Mouse (Mus musculus) embryonic facial prominence, embryonic 14.5 days (tissue): Measurements from ENCODE around the gene Gm765. TPM values are rescaled to one million over a fixed set of nuclear protein-coding genes. Genes with fewer than 3 reads are reported as not detected.

Experiments
- ATAC-seq: fragments of 200-750 bp; cut with Nextera tagmentation; 2 replicates; pipeline ENCODE4 v1.8.0; 2017; ENCODE audit warnings: low read depth, moderate number of reproducible peaks, moderate TSS enrichment
- DNase-seq: peaks from one replicate; pipeline ENCODE4 v3.0.0-alpha.2; 2015; ENCODE audit warnings: low spot score
- H3K27ac ChIP-seq: fragments of 300-500 bp; sonication (generic); replicated peaks from 2 replicates; pipeline ENCODE4 v1.5.1; 2014; ENCODE audit warnings: low read depth, mild to moderate bottlenecking, low read length, moderate library complexity
- H3K27me3 ChIP-seq: fragments of 300-500 bp; sonication (generic); replicated peaks from 2 replicates; pipeline ENCODE4 v1.6.1; 2014; ENCODE audit warnings: low read length; ENCODE audit not compliant: control insufficient read depth, insufficient read depth
- H3K36me3 ChIP-seq: fragments of 300-500 bp; sonication (generic); 2 replicates; pipeline ENCODE4 v1.6.1; 2014; ENCODE audit warnings: low read length, mixed read lengths; ENCODE audit not compliant: control insufficient read depth, insufficient read depth
- H3K4me1 ChIP-seq: fragments of 300-500 bp; sonication (generic); 2 replicates; pipeline ENCODE4 v1.6.1; 2014; ENCODE audit warnings: antibody characterized with exemption, low read length; ENCODE audit not compliant: control insufficient read depth, insufficient read depth
- H3K4me2 ChIP-seq: fragments of 300-500 bp; sonication (generic); 2 replicates; pipeline ENCODE4 v1.6.1; 2014; ENCODE audit warnings: low read depth, mild to moderate bottlenecking, low read length, moderate library complexity, mixed read lengths
- H3K4me3 ChIP-seq: fragments of 300-500 bp; sonication (generic); 2 replicates; pipeline ENCODE4 v1.5.1; 2014; ENCODE audit warnings: low read depth, mild to moderate bottlenecking, low read length
- H3K9ac ChIP-seq: fragments of 300-500 bp; sonication (generic); 2 replicates; pipeline ENCODE4 v1.6.1; 2014; ENCODE audit warnings: low read depth, mild to moderate bottlenecking, low read length, moderate library complexity, mixed read lengths
- H3K9me3 ChIP-seq: fragments of 300-500 bp; sonication (generic); 2 replicates; pipeline ENCODE4 v1.6.1; 2016; ENCODE audit warnings: low read length; ENCODE audit not compliant: control insufficient read depth
- WGBS: fragments of 180-500 bp; shearing (Covaris S2); extraction: QIAGEN DNeasy Blood & Tissue Kit; methylation state at CpG from one replicate; pipeline ENCODE4 v1.1.7; 2014; 5-methylcytosine and 5-hydroxymethylcytosine counted together
- polyA plus RNA-seq: library from polyadenylated mRNA; unstranded; fragments of >200 nt; fragmentation: Nextera tagmentation; extraction: Ambion mirVana; gene quantifications from 2 replicates; pipeline ENCODE4 v1.2.1, GENCODE M21; 2014

Gm765 gene
- polyA plus RNA-seq, 1 experiment from 2014 or later, result 0.18 TPM

GRCm38 (mm10) chr6:98307647-98308046 is 34.9 kb downstream of the Gm765 start:
- WGBS, result 46% methylated on average over 3 of the region's 3 CpGs
- no peak overlapping the region for H3K9ac ChIP-seq
- no peaks in the 10 kb centered on the region for H3K4me1 ChIP-seq
- DNase-seq (peak; percentile 62), ATAC-seq (no peak)
- H3K9me3 ChIP-seq, result no peaks in the 10 kb centered on the region
- no peak overlapping the region for H3K4me2 ChIP-seq
- H3K36me3 ChIP-seq, result no peaks in the 10 kb centered on the region
- H3K4me3 ChIP-seq, result no peak overlapping the region
- H3K27ac ChIP-seq, result no peak overlapping the region
- H3K27me3 ChIP-seq, result no peaks in the 10 kb centered on the region

GRCm38 (mm10) chr6:98307159-98307558 is 35.4 kb downstream of the Gm765 start:
- no peak overlapping the region for H3K9ac ChIP-seq
- no peaks in the 10 kb centered on the region for H3K27me3 ChIP-seq
- 71% methylated on average over 7 of the region's 7 CpGs for WGBS
- H3K4me1 ChIP-seq, result no peaks in the 10 kb centered on the region
- no peaks in the 10 kb centered on the region for H3K36me3 ChIP-seq
- no peaks in the 10 kb centered on the region for H3K9me3 ChIP-seq
- no peak overlapping the region for H3K4me3 ChIP-seq
- H3K4me2 ChIP-seq, result no peak overlapping the region
- H3K27ac ChIP-seq, result no peak overlapping the region
- ATAC-seq (no peak), DNase-seq (no peak)

- no peak overlapping the region for H3K9ac ChIP-seq
- no peaks in the 10 kb centered on the region for H3K9me3 ChIP-seq
- no peak overlapping the region for H3K27ac ChIP-seq
- no peaks in the 10 kb centered on the region for H3K36me3 ChIP-seq
- no peaks in the 10 kb centered on the region for H3K4me1 ChIP-seq
- H3K27me3 ChIP-seq, result no peaks in the 10 kb centered on the region
- no peak overlapping the region for H3K4me3 ChIP-seq
- no peak overlapping the region for H3K4me2 ChIP-seq
- 61% methylated on average over 5 of the region's 5 CpGs for WGBS
- ATAC-seq (no peak), DNase-seq (no peak)
These were observed 50.5 kb downstream of the Gm765 start for GRCm38 (mm10) chr6:98292064-98292463.

GRCm38 (mm10) chr6:98288316-98288715 is 54.2 kb downstream of the Gm765 start:
- Histone ChIP-seq H3K27me3 (no peaks in the 10 kb centered on the region), H3K9ac (no peak overlapping the region), H3K9me3 (no peaks in the 10 kb centered on the region), H3K4me1 (no peaks in the 10 kb centered on the region), H3K36me3 (no peaks in the 10 kb centered on the region), H3K4me3 (no peak overlapping the region), H3K27ac (no peak overlapping the region), H3K4me2 (no peak overlapping the region)
- DNase-seq, result no peak
- ATAC-seq, result no peak
- 45% methylated on average over 3 of the region's 3 CpGs for WGBS

GRCm38 (mm10) chr6:98287521-98287920 is 55.0 kb downstream of the Gm765 start:
- H3K27me3 ChIP-seq, result no peaks in the 10 kb centered on the region
- no peak overlapping the region for H3K27ac ChIP-seq
- H3K4me2 ChIP-seq, result no peak overlapping the region
- no peak overlapping the region for H3K9ac ChIP-seq
- no peaks in the 10 kb centered on the region for H3K36me3 ChIP-seq
- no peak for ATAC-seq
- H3K9me3 ChIP-seq, result no peaks in the 10 kb centered on the region
- no peaks in the 10 kb centered on the region for H3K4me1 ChIP-seq
- no peak overlapping the region for H3K4me3 ChIP-seq
- 49% methylated on average over 6 of the region's 6 CpGs for WGBS
- DNase-seq, result no peak

- Histone ChIP-seq H3K4me3 (no peak overlapping the region), H3K27me3 (no peaks in the 10 kb centered on the region), H3K36me3 (no peaks in the 10 kb centered on the region), H3K9me3 (no peaks in the 10 kb centered on the region), H3K4me1 (no peaks in the 10 kb centered on the region), H3K27ac (no peak overlapping the region), H3K4me2 (no peak overlapping the region), H3K9ac (no peak overlapping the region)
- WGBS, result 71% methylated on average over 2 of the region's 2 CpGs
- DNase-seq (no peak), ATAC-seq (no peak)
These were observed 57.4 kb downstream of the Gm765 start for GRCm38 (mm10) chr6:98285190-98285589.

GRCm38 (mm10) chr6:98282791-98283190 is 59.8 kb downstream of the Gm765 start:
- H3K9me3 ChIP-seq, result no peaks in the 10 kb centered on the region
- H3K36me3 ChIP-seq, result no peaks in the 10 kb centered on the region
- H3K27ac ChIP-seq, result no peak overlapping the region
- H3K4me3 ChIP-seq, result no peak overlapping the region
- no peaks in the 10 kb centered on the region for H3K4me1 ChIP-seq
- WGBS, result 80% methylated on average over 4 of the region's 4 CpGs
- no peak for ATAC-seq
- no peak for DNase-seq
- no peak overlapping the region for H3K9ac ChIP-seq
- H3K4me2 ChIP-seq, result no peak overlapping the region
- no peaks in the 10 kb centered on the region for H3K27me3 ChIP-seq

- ATAC-seq (no peak), DNase-seq (no peak)
- Histone ChIP-seq H3K4me2 (no peak overlapping the region), H3K4me1 (no peaks in the 10 kb centered on the region), H3K9me3 (no peaks in the 10 kb centered on the region), H3K27ac (no peak overlapping the region), H3K36me3 (no peaks in the 10 kb centered on the region), H3K27me3 (no peaks in the 10 kb centered on the region), H3K4me3 (no peak overlapping the region), H3K9ac (no peak overlapping the region)
- WGBS, result 76% methylated on average over 1 of the region's 1 CpGs
These were observed 71.0 kb downstream of the Gm765 start for GRCm38 (mm10) chr6:98271553-98271952.

GRCm38 (mm10) chr6:98262961-98263360 is 79.6 kb downstream of the Gm765 start:
- Histone ChIP-seq H3K27me3 (no peaks in the 10 kb centered on the region), H3K4me3 (no peak overlapping the region), H3K36me3 (no peaks in the 10 kb centered on the region), H3K4me1 (no peaks in the 10 kb centered on the region), H3K9me3 (peaks cover 12% of the 10 kb centered on the region), H3K4me2 (no peak overlapping the region), H3K27ac (no peak overlapping the region), H3K9ac (no peak overlapping the region)
- WGBS, result 64% methylated on average over 2 of the region's 2 CpGs
- ATAC-seq, result no peak
- no peak for DNase-seq
